Mouse (Mus musculus) lung, postnatal 10 days (tissue): ENCODE data around the gene Bex1.

Source experiments
- DNase-seq: peaks from one replicate; pipeline ENCODE4 v3.0.0; 2021

Bex1 gene

DNA sequence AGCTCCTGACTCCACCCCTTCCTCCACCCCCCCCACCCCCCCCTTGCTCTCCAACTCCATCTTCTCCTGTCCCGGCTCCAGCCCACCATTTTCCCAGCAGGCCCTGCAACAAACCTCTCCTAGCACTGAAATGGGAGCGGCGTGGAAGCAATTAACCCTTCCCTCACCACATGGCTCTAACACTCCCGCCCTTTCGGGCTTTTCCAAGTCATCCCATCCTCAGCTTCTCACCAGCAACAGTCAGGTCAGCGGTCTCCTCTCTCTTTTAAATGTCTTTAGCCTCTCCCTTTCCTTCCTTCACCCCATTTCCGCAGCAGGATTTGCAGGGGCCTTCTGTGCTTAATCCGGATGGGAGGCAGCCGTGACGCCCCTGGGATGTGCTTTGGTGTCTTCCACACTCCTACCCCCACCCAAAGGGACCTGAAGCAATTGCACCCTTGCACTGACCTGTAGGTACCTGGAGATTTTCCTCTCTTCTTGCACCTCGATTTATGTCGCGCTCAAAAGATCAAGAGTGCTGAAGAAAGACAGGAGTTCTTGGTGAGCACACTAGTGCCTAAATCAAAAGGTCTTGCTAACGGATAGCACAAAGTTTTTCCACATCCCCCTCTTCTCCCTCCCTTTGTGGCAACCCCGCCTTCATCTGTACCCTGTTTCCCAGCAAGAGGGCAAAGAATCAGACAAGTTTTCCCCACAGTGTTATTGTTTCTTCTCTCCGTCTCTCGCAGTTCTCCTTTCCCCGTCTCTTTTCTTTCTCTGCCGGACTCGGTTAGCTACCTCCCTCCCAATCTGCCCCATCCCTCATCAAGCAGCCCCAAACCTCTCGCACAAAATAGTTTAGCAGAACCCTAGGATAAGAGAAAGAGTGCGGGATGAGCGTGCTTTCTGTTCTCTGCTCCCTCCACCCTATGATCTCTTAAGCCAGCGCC, 43.9 kb downstream of the Bex1 start:
- peak; percentile 84 for DNase-seq

DNA sequence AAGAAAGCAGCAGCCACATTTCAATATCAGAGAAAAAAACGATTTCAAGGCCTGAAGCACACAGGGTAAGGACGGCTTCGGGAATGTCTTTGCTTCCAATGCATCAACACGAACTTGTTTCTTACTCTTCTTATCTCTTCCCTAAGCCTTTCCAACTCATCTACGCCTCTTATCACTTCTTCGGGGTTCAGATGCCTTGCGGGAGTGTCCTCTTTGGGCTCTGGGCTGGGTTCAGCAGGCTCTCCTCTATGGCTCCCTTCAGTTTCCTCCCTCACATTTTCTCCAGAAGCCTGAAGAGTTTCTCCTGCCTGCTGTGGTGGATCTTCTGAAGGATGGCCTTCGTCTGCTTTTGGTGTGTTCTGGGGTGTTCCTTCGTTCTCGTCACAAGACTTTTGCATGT, 44.7 kb downstream of the Bex1 start:
- DNase-seq = no peak
